Mouse (Mus musculus): Measurements from ENCODE around the gene Matk. TPM values are rescaled to one million over a fixed set of nuclear protein-coding genes. Genes with fewer than 3 reads are reported as not detected.

Gene Matk
- total RNA-seq, 1 experiment from 2014 or later: 0.82 TPM

- DNase-seq: no peak
Measured at GRCm38 (mm10) chr10:81244146-81244545, 8.6 kb upstream of the Matk start.

- DNase-seq: peak; percentile 82
Measured at GRCm38 (mm10) chr10:81244595-81244994, 8.1 kb upstream of the Matk start.

GRCm38 (mm10) chr10:81245166-81245565, 7.6 kb upstream of the Matk start:
- no peak for DNase-seq

- DNase-seq: no peak
Measured at GRCm38 (mm10) chr10:81247804-81248203, 4.9 kb upstream of the Matk start.

GRCm38 (mm10) chr10:81249442-81249841, 3.3 kb upstream of the Matk start:
- DNase-seq: no peak

- DNase-seq: no peak
Measured at GRCm38 (mm10) chr10:81254886-81255285, 2.2 kb downstream of the Matk start.

- no peak for DNase-seq
Measured at GRCm38 (mm10) chr10:81257158-81258039, 4.7 kb downstream of the Matk start.

- DNase-seq: no peak
Measured at GRCm38 (mm10) chr10:81259225-81259884, 6.6 kb downstream of the Matk start.

- no peak for DNase-seq
Measured at GRCm38 (mm10) chr10:81261025-81261424, 8.3 kb downstream of the Matk start.

GRCm38 (mm10) chr10:81265540-81265939, 12.8 kb downstream of the Matk start:
- no peak for DNase-seq

- peak; percentile 98 for DNase-seq
Measured at GRCm38 (mm10) chr10:81266211-81267105, 13.7 kb downstream of the Matk start, which contains the start of the genes Mrpl54 and Apba3. Gene Mrpl54 (minus strand): TSS chr10:81266934. Gene Apba3 (plus strand): TSS chr10:81266960.

GRCm38 (mm10) chr10:81268056-81268455, 15.3 kb downstream of the Matk start:
- DNase-seq: peak; percentile 78

- DNase-seq: no peak
Measured at GRCm38 (mm10) chr10:81268643-81269412, 16.1 kb downstream of the Matk start.

GRCm38 (mm10) chr10:81272356-81272755, 19.6 kb downstream of the Matk start:
- no peak for DNase-seq

- DNase-seq: no peak
Measured at GRCm38 (mm10) chr10:81273842-81274241, 21.1 kb downstream of the Matk start.

GRCm38 (mm10) chr10:81277676-81278075, 24.9 kb downstream of the Matk start:
- DNase-seq: no peak

- no peak for DNase-seq
Measured at GRCm38 (mm10) chr10:81279496-81279895, 26.8 kb downstream of the Matk start.

- no peak for DNase-seq
Measured at GRCm38 (mm10) chr10:81284189-81284588, 31.5 kb downstream of the Matk start.

- no peak for DNase-seq
Measured at GRCm38 (mm10) chr10:81284719-81285118, 32.0 kb downstream of the Matk start.

GRCm38 (mm10) chr10:81285694-81286450, 33.1 kb downstream of the Matk start:
- peak; percentile 91 for DNase-seq

- no peak for DNase-seq
Measured at GRCm38 (mm10) chr10:81286586-81286985, 33.9 kb downstream of the Matk start.

Data from adrenal gland, postnatal 25 days (tissue).